Mouse (Mus musculus) megakaryocyte-erythroid progenitor cell, adult 5 weeks (primary cell): ENCODE measurements around the gene Erc2. TPM values are rescaled to one million over a fixed set of nuclear protein-coding genes. Genes with fewer than 3 reads are reported as not detected.

ENCODE experiments used
- polyA plus RNA-seq: library from polyadenylated mRNA; stranded (reverse); fragments of >175 nt; gene quantifications from 2 replicates; pipeline ENCODE4 v1.2.3, GENCODE M21; 2012

Erc2 gene
- not detected in 2 replicates for polyA plus RNA-seq

GRCm38 (mm10) chr14:27622176-27622922 lies at the start of gene Erc2:
Gene Erc2, plus strand, starts transcription at chr14:27622428.

GRCm38 (mm10) chr14:28504101-28505050 lies 882.1 kb downstream of the Erc2 start, which contains the start of gene Wnt5a:
Gene Wnt5a, plus strand, starts transcription at chr14:28504750.

Other genes starting within 250 kb of the Erc2 start
- gene Fam208a, start 193.6 kb upstream of the Erc2 start, polyA plus RNA-seq, result 1.4 and 1.5 TPM in 2 replicates
- gene Ccdc66, start 114.0 kb upstream of the Erc2 start, polyA plus RNA-seq, result 0.83 and 1.3 TPM in 2 replicates